Mouse (Mus musculus) ES-Bruce4 (cell line): ENCODE measurements around the gene Plekhn1. TPM values are rescaled to one million over a fixed set of nuclear protein-coding genes. Genes with fewer than 3 reads are reported as not detected.

Experiments
- H3K27ac ChIP-seq: 2 replicates; pipeline ENCODE4 v1.5.1; 2012; ENCODE audit warnings: low read length, inconsistent platforms; ENCODE audit not compliant: insufficient read depth
- H3K27me3 ChIP-seq: 2 replicates; pipeline ENCODE4 v1.6.1; 2012; ENCODE audit warnings: mild to moderate bottlenecking, low read length, inconsistent platforms; ENCODE audit not compliant: control insufficient read depth, poor library complexity, insufficient read depth, severe bottlenecking
- H3K36me3 ChIP-seq: 2 replicates; pipeline ENCODE4 v1.6.1; 2012; ENCODE audit warnings: inconsistent platforms, mild to moderate bottlenecking, low read length, moderate library complexity; ENCODE audit not compliant: control insufficient read depth, poor library complexity, insufficient read depth, severe bottlenecking
- H3K4me1 ChIP-seq: one replicate; pipeline ENCODE4 v1.8.1; 2011; ENCODE audit warnings: low read length; ENCODE audit not compliant: control insufficient read depth, insufficient read depth
- H3K4me3 ChIP-seq: 2 replicates; pipeline ENCODE4 v1.5.1; 2011; ENCODE audit warnings: low read depth, mild to moderate bottlenecking, low read length
- H3K9ac ChIP-seq: 2 replicates; pipeline ENCODE4 v1.6.1; 2012; ENCODE audit warnings: low read depth, mild to moderate bottlenecking, inconsistent platforms; ENCODE audit not compliant: poor library complexity, severe bottlenecking
- H3K9me3 ChIP-seq: replicated peaks from 2 replicates; pipeline ENCODE4 v1.6.1; 2012; ENCODE audit warnings: mild to moderate bottlenecking, low read length, inconsistent platforms; ENCODE audit not compliant: control insufficient read depth, poor library complexity, insufficient read depth, severe bottlenecking
- CTCF ChIP-seq: IDR thresholded peaks from one replicate; pipeline ENCODE4 v1.8.1; 2011; ENCODE audit warnings: low read depth, low read length
- EP300 ChIP-seq: IDR thresholded peaks from 2 replicates; pipeline ENCODE4 v1.6.1; 2011; ENCODE audit warnings: low read depth, low read length; ENCODE audit not compliant: insufficient read depth
- POLR2A ChIP-seq: IDR thresholded peaks from one replicate; pipeline ENCODE4 v1.8.1; 2011; ENCODE audit warnings: low read length; ENCODE audit not compliant: insufficient read depth
- polyA plus RNA-seq: library from polyadenylated mRNA; stranded (reverse); fragments of >200 nt; gene quantifications from 2 replicates; pipeline ENCODE4 v1.2.4, GENCODE M21; 2011; ENCODE audit warnings: low read depth; ENCODE audit not compliant: missing spikeins, insufficient read depth, insufficient read length

Gene Plekhn1
- polyA plus RNA-seq, 1 experiment = 19.1 TPM

- no peak overlapping the region for H3K4me3 ChIP-seq
- TF ChIP-seq EP300 (no peak), CTCF (no peak), POLR2A (no peak)
- no peaks in the 10 kb centered on the region for H3K27me3 ChIP-seq
- H3K36me3 ChIP-seq = no peaks in the 10 kb centered on the region
- no peaks in the 10 kb centered on the region for H3K9me3 ChIP-seq
- H3K4me1 ChIP-seq = no peaks in the 10 kb centered on the region
- no peak overlapping the region for H3K9ac ChIP-seq
- no peak overlapping the region for H3K27ac ChIP-seq
Measured at GRCm38 (mm10) chr4:156216196-156216595, 18.5 kb downstream of the Plekhn1 start.

GRCm38 (mm10) chr4:156215649-156216048, 19.0 kb downstream of the Plekhn1 start, which contains the start of gene Perm1:
Gene Perm1, plus strand, starts transcription at chr4:156215868.
- H3K27ac ChIP-seq = no peak within 1 kb of the TSS
- no peaks in the 10 kb centered on the region for H3K36me3 ChIP-seq
- H3K9ac ChIP-seq = no peak within 1 kb of the TSS
- H3K9me3 ChIP-seq = no peaks in the 10 kb centered on the region
- no peaks in the 10 kb centered on the region for H3K27me3 ChIP-seq
- H3K4me1 ChIP-seq = no peaks in the 10 kb centered on the region
- TF ChIP-seq EP300 = no peak
- TF ChIP-seq POLR2A = no peak
- no peak for TF ChIP-seq CTCF
- H3K4me3 ChIP-seq = no peak within 1 kb of the TSS

- H3K36me3 ChIP-seq = no peaks in the 10 kb centered on the region
- H3K9ac ChIP-seq = no peak overlapping the region
- H3K27ac ChIP-seq = no peak overlapping the region
- no peak overlapping the region for H3K4me3 ChIP-seq
- no peaks in the 10 kb centered on the region for H3K4me1 ChIP-seq
- H3K9me3 ChIP-seq = no peaks in the 10 kb centered on the region
- H3K27me3 ChIP-seq = no peaks in the 10 kb centered on the region
- no peak for TF ChIP-seq POLR2A
- TF ChIP-seq EP300 = no peak
- TF ChIP-seq CTCF = no peak
Measured at GRCm38 (mm10) chr4:156213134-156213533, 21.5 kb downstream of the Plekhn1 start.

GRCm38 (mm10) chr4:156209963-156210635, 24.6 kb downstream of the Plekhn1 start:
- Histone ChIP-seq H3K4me1 (no peaks in the 10 kb centered on the region), H3K9me3 (no peaks in the 10 kb centered on the region), H3K4me3 (no peak overlapping the region), H3K36me3 (no peaks in the 10 kb centered on the region), H3K27me3 (no peaks in the 10 kb centered on the region), H3K27ac (no peak overlapping the region), H3K9ac (no peak overlapping the region)
- TF ChIP-seq CTCF = no peak
- no peak for TF ChIP-seq POLR2A
- TF ChIP-seq EP300 = no peak

- Histone ChIP-seq H3K27ac (no peak overlapping the region), H3K4me3 (no peak overlapping the region), H3K4me1 (no peaks in the 10 kb centered on the region), H3K9me3 (no peaks in the 10 kb centered on the region), H3K36me3 (no peaks in the 10 kb centered on the region), H3K27me3 (peaks cover 7% of the 10 kb centered on the region; the same call in 1 of the 2 replicates), H3K9ac (no peak overlapping the region)
- TF ChIP-seq POLR2A (no peak), CTCF (no peak), EP300 (no peak)
Measured at GRCm38 (mm10) chr4:156208872-156209271, 25.8 kb downstream of the Plekhn1 start.

- Histone ChIP-seq H3K4me1 (no peaks in the 10 kb centered on the region), H3K36me3 (no peaks in the 10 kb centered on the region), H3K27ac (no peak overlapping the region), H3K9me3 (no peaks in the 10 kb centered on the region), H3K9ac (peak overlapping the region; percentile 17), H3K4me3 (peak overlapping the region; percentile 61), H3K27me3 (peaks cover 7% of the 10 kb centered on the region; the same call in 1 of the 2 replicates)
- TF ChIP-seq EP300 (no peak), CTCF (no peak), POLR2A (no peak)
Measured at GRCm38 (mm10) chr4:156203413-156204131, 31.1 kb downstream of the Plekhn1 start.
